Mouse (Mus musculus) layer of hippocampus, adult 9-10 months (tissue): ENCODE measurements around the gene Rnpepl1.

ENCODE experiments used
- DNase-seq: peaks from one replicate; pipeline ENCODE4 v3.0.0; 2022; ENCODE audit warnings: low spot score

Rnpepl1 gene

DNA sequence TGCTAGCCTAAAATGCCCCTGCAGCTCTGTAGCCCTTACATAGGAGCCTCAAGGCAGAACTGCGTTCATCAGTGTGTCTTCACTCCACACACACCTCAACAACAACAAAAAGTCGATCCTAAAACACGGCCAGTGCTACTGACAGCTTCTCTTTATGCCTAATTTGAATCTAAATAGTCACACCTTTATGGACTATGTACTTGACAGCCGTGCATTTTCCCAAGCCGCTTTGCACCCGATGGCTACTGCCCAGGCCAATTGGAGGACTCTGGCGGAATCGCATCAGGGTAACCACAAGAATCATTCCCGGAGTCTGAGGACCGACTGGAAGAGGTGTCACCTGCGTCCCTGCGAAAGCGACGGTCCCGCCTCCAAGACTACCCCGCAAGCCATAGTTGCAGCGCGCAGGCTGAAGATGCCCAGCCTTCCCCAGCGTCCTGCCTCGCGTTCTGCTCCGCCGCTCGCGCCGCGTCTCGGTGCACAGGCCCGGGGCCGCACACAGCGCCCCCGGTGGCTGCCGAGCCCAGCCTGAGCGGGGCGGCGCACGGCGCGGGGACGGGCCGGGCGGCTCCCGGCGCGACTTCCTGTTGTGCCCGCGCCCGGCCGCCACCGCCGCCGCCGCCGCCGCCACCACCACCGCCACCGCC lies at the start of gene Rnpepl1:
Gene Rnpepl1 (plus strand): TSS at position 545 of the 647 bp plus-strand sequence.
- no peak for DNase-seq

DNA sequence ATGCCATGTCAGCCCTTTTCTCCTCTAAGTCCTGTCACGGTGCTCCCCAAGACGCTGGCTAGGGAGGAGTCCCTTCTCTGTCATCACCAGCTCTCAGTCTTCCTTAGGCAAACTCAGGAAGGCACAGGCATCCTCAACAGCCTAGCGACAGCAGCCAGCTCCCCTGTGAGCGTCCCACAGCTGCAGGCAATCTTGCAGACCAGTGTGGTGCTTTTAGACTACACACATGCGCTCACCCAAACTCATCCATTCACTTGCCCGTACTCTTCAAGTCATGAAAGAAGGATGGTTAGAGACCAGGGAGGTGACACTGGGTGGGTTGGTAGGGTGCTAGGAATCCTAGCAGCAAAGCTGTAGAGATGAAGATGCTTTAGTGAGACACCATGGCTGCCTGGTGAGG lies 49.1 kb upstream of the Rnpepl1 start:
- DNase-seq = no peak

DNA sequence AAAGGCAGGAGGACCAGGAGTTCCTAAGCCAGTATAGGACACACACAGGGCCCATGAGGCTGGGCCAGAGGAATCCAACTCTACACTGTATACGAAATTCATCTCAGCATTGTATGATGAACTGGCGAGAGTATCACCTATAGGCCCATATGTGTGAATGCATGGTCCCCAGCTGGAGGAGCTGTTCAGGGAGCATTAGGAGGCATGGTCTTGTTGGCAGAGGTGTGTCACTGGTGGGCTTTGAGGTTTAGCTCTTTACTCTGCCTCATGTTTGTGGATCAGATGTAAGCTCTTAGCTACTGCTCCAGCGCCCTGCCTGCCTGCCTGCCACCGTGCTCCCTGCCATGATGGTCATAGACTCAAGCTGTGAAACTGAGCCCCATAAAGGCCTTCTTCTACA lies 47.3 kb upstream of the Rnpepl1 start:
- DNase-seq = no peak

DNA sequence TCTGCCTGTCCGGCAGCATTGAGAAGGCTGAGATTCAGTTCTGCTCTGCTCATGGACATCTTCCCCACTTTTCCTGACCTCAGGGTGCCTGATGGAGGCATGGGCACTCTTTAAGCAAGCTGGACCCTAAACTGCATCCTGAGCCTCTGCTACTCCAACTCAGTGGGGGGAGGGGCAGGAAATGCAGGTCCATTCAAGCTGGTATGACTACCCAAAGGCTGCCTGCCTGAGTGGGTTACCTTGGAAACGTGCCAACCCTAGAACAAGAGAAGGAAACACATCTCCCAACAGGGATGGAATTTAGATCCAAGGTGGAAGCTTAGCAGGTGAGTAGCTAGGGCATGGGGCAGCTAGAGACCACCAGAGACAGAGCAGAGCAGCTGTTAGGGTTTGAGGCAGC lies 44.4 kb upstream of the Rnpepl1 start:
- DNase-seq = no peak

DNA sequence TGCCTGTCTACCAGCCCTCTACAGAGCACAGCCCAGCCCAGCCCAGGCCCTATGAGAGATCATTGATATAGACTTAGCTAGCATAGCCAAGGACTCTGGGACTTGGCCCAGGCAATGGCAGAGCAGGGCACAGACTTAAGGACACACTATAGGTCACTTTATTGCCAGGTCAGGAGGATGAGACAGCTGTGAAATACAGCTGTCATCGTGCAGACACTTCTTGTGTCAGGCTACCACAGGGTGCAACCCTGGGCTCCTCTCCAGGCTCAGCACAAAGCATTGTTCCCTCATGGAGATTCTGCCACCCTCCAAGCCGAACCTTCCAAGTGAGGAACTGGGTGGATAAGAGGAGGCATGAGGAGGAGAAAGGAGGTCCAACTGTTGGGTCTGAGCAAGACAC lies 40.6 kb upstream of the Rnpepl1 start:
- DNase-seq = no peak

DNA sequence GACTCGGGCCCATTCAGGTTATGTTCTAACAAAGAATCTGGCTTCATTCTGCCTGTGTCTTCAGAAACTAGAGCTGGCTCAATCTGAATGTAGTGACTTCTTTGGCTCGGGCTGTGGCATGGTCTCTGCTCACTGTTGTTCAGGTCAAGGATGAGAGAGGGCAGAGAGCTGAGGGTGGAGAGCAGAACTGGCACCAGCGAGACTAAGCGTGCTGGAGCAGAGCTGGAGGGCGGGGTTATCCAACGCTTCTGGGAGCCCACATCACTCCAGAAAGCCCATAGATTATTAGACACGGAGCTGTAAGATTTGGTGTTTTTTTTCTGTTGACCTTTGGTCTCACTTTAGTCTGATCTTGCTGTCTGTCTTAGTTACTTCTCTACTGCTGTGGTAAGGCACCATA lies 37.9 kb upstream of the Rnpepl1 start:
- DNase-seq = no peak

DNA sequence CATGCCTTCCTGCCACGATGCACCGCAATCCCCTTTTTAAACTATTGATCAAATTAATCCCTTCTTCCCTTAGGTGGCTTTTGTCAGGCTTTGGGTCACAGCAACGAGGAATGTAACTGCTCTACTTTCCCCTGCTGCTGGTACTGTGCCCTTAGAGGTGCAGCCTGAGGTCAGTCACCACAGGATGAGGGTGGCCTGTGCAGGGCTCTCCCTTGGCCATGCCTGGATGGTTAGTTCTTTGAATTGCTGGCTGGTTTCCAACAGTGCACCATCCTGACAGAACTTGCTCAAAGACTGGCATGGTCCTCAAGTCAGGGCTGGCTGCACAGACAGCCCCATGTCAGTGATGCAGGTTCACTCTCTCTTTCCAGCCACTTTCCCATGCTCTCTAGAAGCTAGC lies 36.6 kb upstream of the Rnpepl1 start:
- no peak for DNase-seq

DNA sequence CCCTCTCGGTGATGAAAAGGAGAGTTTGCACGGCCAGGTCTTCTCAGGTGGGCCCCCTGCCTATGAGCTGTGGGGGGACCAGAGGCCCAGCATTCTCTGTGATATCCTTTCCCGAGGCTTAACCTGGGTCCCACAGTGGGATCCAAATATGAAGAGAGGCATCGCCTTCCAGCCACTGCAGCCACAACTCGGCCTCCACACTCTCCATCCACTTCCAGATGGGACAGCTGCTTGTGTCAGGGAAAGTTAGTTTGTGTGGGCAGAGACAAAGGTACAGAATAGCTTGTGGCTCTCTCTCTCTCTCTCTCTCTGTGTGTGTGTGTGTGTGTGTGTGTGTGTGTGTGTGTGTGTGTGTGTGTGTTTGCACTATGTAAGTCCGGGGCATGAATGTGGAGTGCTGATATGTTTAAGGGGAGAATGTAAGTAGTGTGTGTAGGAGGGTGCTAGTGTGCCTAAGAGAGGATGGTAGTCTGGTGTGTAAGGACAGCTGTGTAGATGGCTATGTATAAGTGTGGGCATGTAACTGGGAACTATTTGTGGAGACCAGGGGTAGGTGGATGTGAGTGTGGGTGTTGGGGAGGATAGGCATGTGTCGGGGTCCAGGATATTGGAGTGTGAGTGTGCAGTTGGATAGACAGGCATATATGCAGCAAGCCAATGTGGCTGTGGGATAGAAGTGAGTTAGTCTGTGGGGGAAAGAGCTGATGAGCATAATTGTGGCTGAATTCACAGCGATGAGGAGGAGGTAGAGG lies 35.0 kb upstream of the Rnpepl1 start:
- no peak for DNase-seq

DNA sequence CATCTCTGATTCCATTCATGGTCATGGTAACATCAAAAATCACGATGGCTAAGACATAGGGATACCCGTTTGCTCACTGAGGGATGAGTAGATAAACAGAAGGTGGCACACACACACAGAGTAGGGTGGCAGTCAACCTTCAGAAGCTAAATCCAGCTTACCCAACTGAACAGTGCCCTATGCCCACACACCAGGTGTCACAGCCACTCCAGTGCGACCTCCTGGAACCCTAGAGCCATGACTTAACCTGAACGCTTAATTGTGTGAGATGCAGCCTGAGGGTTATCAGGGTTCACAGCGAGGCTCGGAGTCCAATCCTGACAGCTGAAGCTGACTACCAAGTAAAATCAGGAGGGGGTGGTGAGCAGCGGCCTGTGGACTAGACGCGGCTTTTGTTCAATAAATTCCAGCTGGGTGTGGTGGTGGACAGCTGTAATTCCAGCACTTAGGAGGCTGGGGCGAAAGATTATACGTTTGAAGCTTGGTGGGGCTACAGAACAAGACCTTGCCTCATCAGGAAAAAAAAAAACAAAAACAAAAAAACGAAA lies 33.1 kb upstream of the Rnpepl1 start:
- no peak for DNase-seq

DNA sequence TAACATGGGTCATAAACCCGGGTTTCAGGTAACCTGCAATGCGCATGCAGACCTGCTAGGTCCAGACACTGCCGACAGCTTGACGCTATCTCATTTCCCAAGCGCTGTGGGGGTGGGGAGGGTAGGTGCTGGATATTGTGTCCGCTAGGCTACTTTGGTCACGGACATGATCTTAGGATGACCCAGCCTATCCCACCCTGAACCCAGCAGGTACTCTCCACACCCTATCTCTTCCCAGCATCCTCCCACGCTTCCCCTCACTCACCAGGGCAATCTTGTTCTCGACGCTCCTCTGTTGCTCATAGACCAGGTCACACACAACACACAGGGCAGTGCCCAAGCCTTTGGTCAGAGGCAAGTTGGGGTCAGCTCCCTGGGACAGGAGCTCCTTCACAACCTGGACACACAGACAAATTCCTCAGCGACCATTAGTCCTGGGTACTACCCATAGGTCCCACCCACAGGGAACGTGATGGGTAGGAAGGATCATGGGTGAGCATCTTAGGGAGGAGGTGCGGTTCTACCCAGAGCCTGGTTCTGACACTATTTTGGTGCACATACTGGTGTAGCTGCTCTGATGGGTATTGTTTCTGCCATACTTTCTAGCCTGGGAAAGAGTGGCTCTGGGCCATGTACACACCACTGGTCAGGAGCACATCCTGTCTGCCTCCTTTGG lies 32.4 kb upstream of the Rnpepl1 start:
- no peak for DNase-seq

DNA sequence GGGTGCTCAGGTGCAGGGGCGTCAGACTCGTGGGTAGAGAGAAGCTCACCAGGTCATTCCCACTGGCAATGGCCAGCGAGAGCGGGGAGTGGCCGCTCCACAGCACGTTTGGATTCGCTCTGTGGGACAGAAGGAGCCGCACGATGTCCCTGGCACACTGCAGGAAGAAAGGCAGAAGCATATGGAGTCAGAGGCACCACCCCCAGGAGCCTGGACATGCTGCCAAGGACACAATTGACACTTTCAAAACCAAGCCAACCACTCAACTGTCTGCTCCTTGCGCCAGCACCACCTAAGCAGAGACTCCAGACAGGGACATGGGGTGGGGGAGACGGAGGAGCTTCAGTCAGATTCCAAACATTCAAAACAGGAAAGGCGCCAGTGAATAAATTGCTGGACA lies 31.3 kb upstream of the Rnpepl1 start:
- no peak for DNase-seq

DNA sequence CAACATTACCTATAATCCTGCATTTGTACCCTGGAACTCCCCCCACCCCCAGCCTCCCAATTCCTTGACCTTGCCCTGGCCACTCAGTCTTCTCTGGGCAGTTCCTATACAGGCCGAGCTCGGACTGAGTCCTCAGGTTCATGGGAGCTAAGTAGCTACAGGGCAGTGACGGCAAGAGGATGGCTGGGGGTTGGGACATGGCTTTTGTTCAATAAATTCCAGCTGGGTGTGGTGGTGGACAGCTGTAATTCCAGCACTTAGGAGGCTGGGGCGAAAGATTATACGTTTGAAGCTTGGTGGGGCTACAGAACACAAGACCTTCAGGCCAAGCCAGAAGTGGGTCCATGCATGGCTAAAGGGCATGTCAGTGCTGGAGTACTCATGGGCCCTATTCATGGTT lies 30.5 kb upstream of the Rnpepl1 start:
- DNase-seq = no peak

DNA sequence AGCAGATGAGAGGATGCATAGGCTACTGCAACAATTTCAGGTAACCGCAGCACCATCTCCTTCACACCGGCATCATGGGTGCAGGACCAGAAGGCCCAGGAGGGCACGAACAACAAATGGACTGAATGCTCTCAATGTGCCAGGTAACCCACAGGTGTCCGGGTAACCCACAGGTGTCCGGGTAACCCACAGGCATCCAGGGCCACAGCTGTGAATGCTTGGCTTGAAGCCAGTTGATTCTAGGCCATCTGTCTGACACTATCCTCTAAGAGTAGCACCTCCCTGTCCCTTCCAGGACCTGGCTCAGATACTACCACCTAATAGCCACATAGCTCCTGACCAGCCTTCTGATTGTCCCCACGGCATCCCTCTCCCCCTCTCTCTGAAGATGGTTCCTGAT lies 28.6 kb upstream of the Rnpepl1 start:
- no peak for DNase-seq

DNA sequence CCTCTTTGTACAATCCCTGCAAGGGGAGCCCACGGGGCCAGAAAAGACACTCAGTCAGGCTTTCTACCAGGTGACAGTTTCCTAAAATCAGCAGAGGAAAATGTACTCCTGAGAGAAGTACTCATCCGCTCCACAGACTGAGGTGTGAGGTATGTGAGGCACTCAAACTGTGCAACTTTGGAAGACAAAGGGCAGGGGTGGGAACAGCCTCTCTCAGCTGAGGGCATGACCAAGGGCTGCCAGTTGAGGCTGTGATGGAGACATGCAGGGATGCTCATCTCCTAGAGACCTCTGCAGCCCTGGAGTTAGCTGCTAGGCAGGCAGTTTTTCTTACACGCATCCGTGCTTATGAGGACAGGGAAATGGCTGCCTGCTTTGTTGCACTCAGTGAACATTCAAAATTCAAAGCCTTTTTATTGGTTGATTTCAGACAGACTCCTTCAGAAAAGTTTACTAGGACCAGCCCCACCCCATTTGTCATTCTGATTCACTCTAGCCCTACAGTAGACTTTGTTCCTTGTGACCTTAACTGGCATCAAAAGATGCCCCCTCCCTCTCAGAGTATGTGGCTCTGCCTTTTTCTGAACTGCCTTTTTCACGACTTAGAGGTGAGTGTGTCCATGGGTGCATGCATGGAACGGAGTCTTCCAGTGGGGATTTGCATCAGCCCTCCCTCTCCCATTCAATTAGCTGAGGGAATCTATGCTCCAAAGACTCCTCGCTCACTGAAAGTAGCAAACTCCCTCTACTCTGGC lies 21.5 kb upstream of the Rnpepl1 start:
- DNase-seq = no peak

DNA sequence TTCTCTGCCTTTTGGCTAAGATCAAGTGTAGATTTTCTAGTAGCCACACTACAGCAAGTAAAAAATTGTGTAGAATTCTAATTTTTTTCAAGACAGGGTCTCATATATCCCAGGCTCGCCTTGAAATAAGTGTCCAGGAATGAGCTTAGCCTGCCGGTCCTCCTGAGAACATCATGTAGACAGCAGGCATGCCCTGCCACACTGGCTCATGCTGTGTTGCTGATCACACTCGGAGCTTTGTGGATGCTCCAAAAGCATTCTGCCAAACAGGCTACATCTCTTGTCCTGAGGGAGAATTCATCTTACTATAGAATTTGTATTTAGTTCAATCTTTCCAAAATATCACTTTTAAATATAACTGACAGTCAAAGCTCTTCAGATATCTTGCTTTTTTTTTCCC lies 17.8 kb upstream of the Rnpepl1 start:
- DNase-seq = no peak

DNA sequence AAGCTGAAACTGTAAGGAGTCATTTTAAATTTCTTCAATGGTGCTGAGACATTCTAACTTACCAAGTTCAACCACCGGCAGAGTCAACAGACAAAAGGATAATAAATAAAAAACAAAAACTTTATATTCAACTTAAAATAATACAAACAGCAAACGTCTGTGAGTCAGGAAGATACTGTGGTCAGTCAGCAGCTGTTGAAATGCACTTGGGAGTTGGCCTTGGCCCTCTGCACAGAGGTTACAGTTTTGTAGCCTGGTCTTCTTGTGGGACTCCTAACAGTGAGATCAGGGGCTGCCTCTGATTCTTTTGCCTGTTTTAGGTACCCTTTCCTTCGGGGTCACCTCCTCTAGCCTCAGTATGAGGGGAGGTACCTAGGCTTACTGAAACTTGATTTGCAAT lies 16.7 kb upstream of the Rnpepl1 start:
- DNase-seq = no peak

DNA sequence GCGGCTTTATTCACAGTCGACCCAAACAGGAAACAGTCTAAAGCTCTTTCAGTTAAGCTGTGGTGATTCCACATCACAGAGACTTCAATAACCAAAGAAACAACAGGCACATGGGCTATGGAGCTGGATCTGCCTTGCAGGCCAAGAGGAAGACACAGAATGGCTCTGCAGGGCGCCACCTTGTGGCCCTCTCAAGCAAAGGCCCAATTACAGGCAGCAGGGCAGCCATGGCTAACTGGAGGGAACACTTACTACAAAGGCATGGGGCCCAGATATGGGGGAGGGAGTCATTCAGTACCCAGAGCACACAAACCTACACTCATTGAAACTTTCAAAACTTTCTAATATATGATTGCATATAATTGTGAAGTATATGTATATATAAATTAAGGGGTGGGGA lies 15.5 kb upstream of the Rnpepl1 start:
- peak; percentile 74 for DNase-seq

DNA sequence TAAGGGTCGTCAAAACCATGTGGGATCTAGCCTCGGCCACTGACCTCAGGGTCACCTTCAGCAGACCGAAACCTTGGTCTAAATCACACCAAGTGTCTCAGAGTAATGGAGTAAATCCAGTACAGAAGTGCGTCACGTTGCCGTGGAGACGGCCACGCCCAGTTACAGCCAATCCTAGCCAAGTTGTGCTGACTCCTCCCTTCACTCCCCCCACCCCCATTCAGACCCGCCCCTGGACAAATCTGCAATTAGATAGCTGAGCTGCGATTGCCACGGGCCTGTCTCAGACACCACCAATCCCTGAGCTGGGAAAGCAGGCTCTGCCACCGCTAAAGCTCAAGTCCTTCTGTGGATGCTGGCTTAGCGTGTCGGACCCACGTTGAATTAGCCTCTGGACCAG lies 7.8 kb upstream of the Rnpepl1 start, which contains the start of gene Ankmy1:
Gene Ankmy1 (minus strand): TSS at position 121 of the 400 bp plus-strand sequence.
- no peak for DNase-seq

DNA sequence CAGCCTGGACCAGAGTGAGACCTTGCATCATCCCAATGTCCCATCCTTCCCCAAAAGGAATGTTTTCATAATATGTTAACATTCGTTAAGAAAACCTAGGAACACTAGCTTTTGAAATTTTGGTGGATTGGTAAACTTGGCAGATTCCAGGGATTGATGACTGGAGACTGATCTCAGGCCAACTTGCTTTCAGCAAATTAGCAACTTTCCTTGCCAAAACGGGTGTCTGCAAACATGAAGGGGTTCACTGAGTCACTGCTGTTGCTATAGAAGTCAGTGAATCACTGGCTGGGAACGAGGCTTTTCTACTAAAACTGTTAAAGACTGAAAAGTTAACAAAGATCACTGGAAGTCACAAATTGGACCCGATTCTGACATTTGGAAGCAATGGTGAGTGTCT lies 7.0 kb upstream of the Rnpepl1 start:
- no peak for DNase-seq

DNA sequence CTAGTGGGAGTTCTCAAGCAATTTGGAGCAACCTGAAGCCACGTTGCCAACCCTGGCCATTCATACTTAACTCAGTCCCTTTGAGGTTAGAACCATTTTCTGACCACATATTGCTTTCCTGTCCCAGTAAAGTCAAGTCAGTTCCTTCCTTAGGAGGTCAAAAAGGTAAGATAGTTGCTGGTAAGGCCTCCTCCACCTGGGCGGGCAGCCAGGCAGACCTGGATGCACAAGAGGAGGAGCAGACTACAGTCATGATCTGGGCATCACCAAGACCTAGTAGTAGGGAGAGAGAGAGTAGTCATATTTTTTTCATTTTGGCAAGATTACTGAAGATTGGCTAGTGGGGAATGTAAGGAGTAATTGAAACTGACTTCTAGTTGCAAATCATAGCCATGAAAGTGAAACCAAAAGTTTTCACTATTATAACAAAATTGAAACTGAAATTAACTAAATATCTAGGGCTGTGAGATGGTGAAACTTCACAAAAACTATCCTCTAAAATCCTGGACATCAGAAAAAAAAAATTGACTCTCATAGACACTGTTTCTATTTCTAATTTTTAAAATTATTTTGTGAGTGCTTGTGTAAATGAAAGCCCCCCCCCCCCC lies 4.8 kb upstream of the Rnpepl1 start:
- no peak for DNase-seq

DNA sequence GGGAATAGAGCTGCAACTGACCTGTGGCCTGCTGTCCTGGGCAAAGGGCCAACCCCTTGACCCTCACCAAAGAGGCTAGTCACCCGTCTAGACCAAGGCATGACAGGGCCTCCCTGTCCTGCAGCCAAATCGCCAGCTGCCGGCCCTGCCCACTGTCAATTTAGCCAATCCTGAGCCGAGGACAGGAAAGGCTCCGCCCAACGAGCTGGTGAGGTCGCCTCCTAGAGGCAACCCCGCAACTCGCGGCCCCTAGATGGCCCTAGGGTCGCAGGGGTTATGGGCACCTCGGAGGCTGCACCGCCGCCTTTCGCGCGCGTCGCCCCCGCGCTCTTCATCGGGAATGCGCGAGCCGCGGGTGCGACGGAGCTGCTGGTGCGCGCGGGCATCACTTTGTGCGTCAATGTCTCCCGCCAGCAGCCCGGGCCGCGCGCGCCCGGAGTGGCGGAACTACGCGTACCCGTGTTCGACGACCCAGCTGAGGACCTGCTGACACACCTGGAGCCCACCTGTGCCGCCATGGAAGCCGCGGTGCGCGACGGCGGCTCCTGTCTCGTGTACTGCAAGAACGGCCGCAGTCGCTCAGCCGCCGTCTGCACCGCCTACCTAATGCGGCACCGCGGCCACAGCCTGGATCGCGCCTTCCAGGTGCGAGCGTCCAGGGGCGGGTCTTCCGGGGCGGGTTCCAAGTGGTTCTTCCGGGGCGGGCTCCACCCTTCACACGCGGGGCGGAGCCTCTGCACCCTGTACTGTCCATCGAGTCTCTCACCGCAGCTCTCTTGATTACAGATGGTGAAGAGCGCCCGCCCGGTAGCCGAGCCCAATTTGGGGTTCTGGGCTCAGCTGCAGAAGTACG lies 3.6 kb upstream of the Rnpepl1 start, which contains the start of gene Dusp28:
Gene Dusp28 (plus strand): TSS at position 203 of the 853 bp plus-strand sequence.
- DNase-seq = peak; percentile 65
